Comparison of ENCODE assay signal across 29 mouse cellular contexts in the genomic region with DNA sequence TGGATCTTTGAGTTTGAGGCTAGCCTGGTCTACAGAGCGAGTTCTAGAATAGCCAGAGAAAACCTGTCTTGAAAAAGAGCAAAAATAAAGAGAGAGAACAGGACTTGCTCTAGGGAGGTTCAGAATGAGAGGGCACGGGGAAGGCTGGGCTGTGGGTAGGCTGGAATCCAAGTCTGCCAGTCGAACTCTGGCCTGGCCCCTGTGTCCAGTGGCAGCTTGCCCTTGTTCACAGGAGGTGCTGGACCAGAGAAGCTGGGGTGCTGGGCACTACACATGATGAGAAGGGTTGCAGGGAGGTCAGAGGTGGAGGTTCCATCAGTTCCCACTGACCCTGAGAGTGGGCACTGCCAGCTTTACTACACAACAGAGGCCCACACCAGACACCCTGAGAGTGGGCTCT. TPM values are rescaled to one million over a fixed set of nuclear protein-coding genes. Genes with fewer than 3 reads are reported as not detected.
A peak's percentile ranks its signal among the peaks of the same experiment; 100 is the strongest.
DNase-seq lines count a peak whose midpoint lies in the region; ATAC-seq and TF ChIP-seq lines count a peak whose summit lies in the region.
"Had no signal": no experiment of that assay in that cellular context is flagged by ENCODE, and none has a peak within 500 bp of the region (broad histone marks: within the 10 kb centered on the region; RNA-seq: fewer than 3 reads in every experiment).

No protein-coding gene starts in this region.

- H3K36me3 ChIP-seq in kidney, embryonic 15.5 days: peaks cover 42% of the 10 kb centered on the region
- H3K36me3 ChIP-seq in liver, adult 2 months (ENCODE audit: control insufficient read depth, insufficient read depth, low read length): peaks cover 25% of the 10 kb centered on the region
- peaks cover 24% of the 10 kb centered on the region for H3K36me3 ChIP-seq in liver, embryonic 12.5 days
- H3K36me3 ChIP-seq: heart, embryonic 15.5 days; hindbrain, embryonic 10.5 days; hindbrain, embryonic 13.5 days had no signal

- H3K4me1 ChIP-seq in kidney, embryonic 15.5 days: peaks cover 8% of the 10 kb centered on the region
- peaks cover 13% of the 10 kb centered on the region for H3K4me1 ChIP-seq in liver, adult 2 months (ENCODE audit: control insufficient read depth, insufficient read depth, low read length)
- no peaks in the 10 kb centered on the region for H3K4me1 ChIP-seq in liver, embryonic 12.5 days
- H3K4me1 ChIP-seq: embryonic facial prominence, embryonic 12.5 days; heart, embryonic 15.5 days; hindbrain, embryonic 10.5 days; hindbrain, embryonic 13.5 days had no signal

- H3K4me3 ChIP-seq in kidney, embryonic 15.5 days (replicated peaks): no peak overlapping the region
- H3K4me3 ChIP-seq in liver, adult 2 months (ENCODE audit: insufficient read depth, low read depth, low read length): no peak overlapping the region
- no peak overlapping the region for H3K4me3 ChIP-seq in liver, embryonic 12.5 days
- H3K4me3 ChIP-seq: embryonic facial prominence, embryonic 12.5 days; embryonic facial prominence, embryonic 15.5 days; gastrocnemius, adult 2 months; heart, embryonic 12.5 days; heart, embryonic 15.5 days; hindbrain, embryonic 10.5 days; hindbrain, embryonic 13.5 days had no signal

- DNase-seq in kidney, adult 18-20 months: peak; percentile 66
- DNase-seq in liver, adult 2 months (ENCODE audit: extremely low read depth, low read depth, low spot score): peak; percentile 85
- peak; percentile 43 for DNase-seq in kidney, postnatal 10 days
- peak; percentile 82 to 87 for DNase-seq in kidney, postnatal 36 days
- DNase-seq in ovary, postnatal 10 days (ENCODE audit: low spot score): no peak
- no peak for DNase-seq in gastrocnemius, postnatal 25 days
- DNase-seq: adrenal gland, adult 8-10 months; cerebellum, adult 11 months; cerebellum, adult 2 months; cerebellum, adult 9-11 months; cerebellum, postnatal 25 days; forebrain, postnatal 0 days; gastrocnemius, adult 2 months; gastrocnemius, postnatal 14 days; heart, adult 18-20 months; heart, postnatal 10 days; heart, postnatal 36 days had no signal

- ATAC-seq in kidney, embryonic 15.5 days (replicated peaks; ENCODE audit: low FRiP score): no peak
- ATAC-seq in liver, embryonic 12.5 days: no peak
- ATAC-seq: CD4-positive, CD25-positive, alpha-beta regulatory T cell, adult 4 months; forebrain, embryonic 14.5 days; forebrain, postnatal 0 days had no signal

- H3K4me2 ChIP-seq in kidney, embryonic 15.5 days: no peak overlapping the region
- H3K4me2 ChIP-seq in liver, embryonic 12.5 days: no peak overlapping the region
- H3K4me2 ChIP-seq: embryonic facial prominence, embryonic 12.5 days; embryonic facial prominence, embryonic 15.5 days; heart, embryonic 12.5 days; heart, embryonic 15.5 days; hindbrain, embryonic 13.5 days had no signal

- H3K27ac ChIP-seq in kidney, embryonic 15.5 days: no peak overlapping the region
- H3K27ac ChIP-seq in liver, adult 2 months (replicated peaks; ENCODE audit: insufficient read depth, low read depth, low read length): 0 out of 2 replicates have a peak overlapping the region, but pooled peaks have one; percentile 3
- H3K27ac ChIP-seq in liver, embryonic 12.5 days: no peak overlapping the region
- H3K27ac ChIP-seq: embryonic facial prominence, embryonic 12.5 days; embryonic facial prominence, embryonic 15.5 days; gastrocnemius, adult 2 months; heart, embryonic 15.5 days; hindbrain, embryonic 10.5 days; hindbrain, embryonic 13.5 days had no signal

- TF ChIP-seq POLR2A in liver, adult 2 months (IDR thresholded peaks at IDR 0.05; ENCODE audit: extremely low read depth, insufficient read depth, low read length): no peak

- no peak overlapping the region for H3K9ac ChIP-seq in kidney, embryonic 15.5 days
- no peak overlapping the region for H3K9ac ChIP-seq in liver, adult 2 months (ENCODE audit: low read depth, low read length)
- H3K9ac ChIP-seq in liver, embryonic 12.5 days: no peak overlapping the region
- H3K9ac ChIP-seq: embryonic facial prominence, embryonic 12.5 days; embryonic facial prominence, embryonic 15.5 days; forebrain, postnatal 0 days; heart, embryonic 12.5 days; heart, embryonic 15.5 days; hindbrain, embryonic 13.5 days had no signal

- no peaks in the 10 kb centered on the region for H3K9me3 ChIP-seq in kidney, embryonic 15.5 days (replicated peaks)
- H3K9me3 ChIP-seq in liver, embryonic 12.5 days (replicated peaks): no peaks in the 10 kb centered on the region
- H3K9me3 ChIP-seq: embryonic facial prominence, embryonic 12.5 days; embryonic facial prominence, embryonic 15.5 days; heart, embryonic 15.5 days; hindbrain, embryonic 10.5 days had no signal

- no peak for TF ChIP-seq CTCF in liver, adult 2 months (IDR thresholded peaks at IDR 0.05; ENCODE audit: low read depth, low read length)

- H3K79me2 ChIP-seq in liver, adult 2 months (ENCODE audit: control insufficient read depth, insufficient read depth, low read length): no peaks in the 10 kb centered on the region

- 90% methylated on average over 3 of the region's 3 CpGs for WGBS in kidney, embryonic 15.5 days
- 45% methylated on average over 3 of the region's 3 CpGs for WGBS in liver, adult 2 months
- 63% methylated on average over 3 of the region's 3 CpGs for WGBS in liver, embryonic 12.5 days (ENCODE audit: insufficient replicate concordance)

- no peaks in the 10 kb centered on the region for H3K27me3 ChIP-seq in kidney, embryonic 15.5 days
- H3K27me3 ChIP-seq in liver, adult 2 months (ENCODE audit: control insufficient read depth, insufficient read depth, low read length): no peaks in the 10 kb centered on the region
- no peaks in the 10 kb centered on the region for H3K27me3 ChIP-seq in liver, embryonic 12.5 days (replicated peaks)
- H3K27me3 ChIP-seq: embryonic facial prominence, embryonic 12.5 days; embryonic facial prominence, embryonic 15.5 days; heart, embryonic 12.5 days; heart, embryonic 15.5 days; hindbrain, embryonic 13.5 days had no signal

RNA-seq across cellular contexts. Expression of a gene that starts 17.8 kb away (rescaled TPM):
- polyA plus RNA-seq in kidney, embryonic 15.5 days (2015; fragmentation: Nextera tagmentation; extraction: Ambion mirVana): 0.82 and 1.5 TPM in 2 replicates
- total RNA-seq in liver, adult 2 months (2014; rRNA removed): 0.07 and 0.09 TPM in 2 replicates
- 0.23 and 0.24 TPM in 2 replicates for polyA plus RNA-seq in liver, adult 2 months (2012; rRNA removed)
- polyA plus RNA-seq in liver, embryonic 12.5 days (2016; fragmentation: Nextera tagmentation; extraction: Ambion mirVana): 0.06 TPM in 2 replicates
- total RNA-seq in gastrocnemius, postnatal 25 days (2021): not detected
- total RNA-seq: common myeloid progenitor, adult 5-6 weeks; gastrocnemius, adult 2 months; gastrocnemius, postnatal 14 days; MEL had no signal

RNA-seq across cellular contexts. Expression of a gene that starts 32.5 kb away (rescaled TPM):
- polyA plus RNA-seq in kidney, embryonic 15.5 days (2015; fragmentation: Nextera tagmentation; extraction: Ambion mirVana): 72.4 and 81.7 TPM in 2 replicates
- 31.4 and 56.5 TPM in 2 replicates for total RNA-seq in liver, adult 2 months (2014; rRNA removed)
- 92.5 and 100 TPM in 2 replicates for polyA plus RNA-seq in liver, adult 2 months (2012; rRNA removed)
- 12.8 and 13.8 TPM in 2 replicates for polyA plus RNA-seq in liver, embryonic 12.5 days (2016; fragmentation: Nextera tagmentation; extraction: Ambion mirVana)
- 1 to 10 TPM; 5.7 to 6.3 TPM for total RNA-seq in gastrocnemius, postnatal 25 days (2021)

RNA-seq across cellular contexts. Expression of a gene that starts 34.8 kb away (rescaled TPM):
- polyA plus RNA-seq in kidney, embryonic 15.5 days (2015; fragmentation: Nextera tagmentation; extraction: Ambion mirVana): not detected in 2 replicates
- 0.18 and 0.20 TPM in 2 replicates for total RNA-seq in liver, adult 2 months (2014; rRNA removed)
- polyA plus RNA-seq in liver, adult 2 months (2012; rRNA removed): not detected in 2 replicates
- polyA plus RNA-seq in liver, embryonic 12.5 days (2016; fragmentation: Nextera tagmentation; extraction: Ambion mirVana): 0.10 TPM in 1 of 2 replicates, not detected in the other
- total RNA-seq in gastrocnemius, postnatal 25 days (2021): not detected
- total RNA-seq: adrenal gland, adult 8-10 months; common myeloid progenitor, adult 5-6 weeks; gastrocnemius, adult 2 months; gastrocnemius, postnatal 14 days; heart, adult 18-20 months; heart, postnatal 10 days; heart, postnatal 36 days; MEL had no signal
- polyA plus RNA-seq: CD4-positive, CD25-positive, alpha-beta regulatory T cell, adult 4 months; cerebellum, adult 2 months; embryonic facial prominence, embryonic 12.5 days; forebrain, embryonic 14.5 days; heart, embryonic 12.5 days; heart, embryonic 15.5 days; hindbrain, embryonic 10.5 days; hindbrain, embryonic 13.5 days had no signal

Comparison
In these comparisons a context has a peak if more than half of its experiments do, and no peak if none do; other contexts are left out.
1. DNase-seq: peak in kidney, adult 18-20 months (single experiment), liver, adult 2 months (single experiment), kidney, postnatal 10 days (single experiment) and kidney, postnatal 36 days (2 of 2); none in ovary, postnatal 10 days (single experiment) and gastrocnemius, postnatal 25 days (single experiment).